Mouse (Mus musculus) testis, postnatal 10 days (tissue): ENCODE measurements around the gene Urb1.

Source experiments
- DNase-seq: peaks from one replicate; pipeline ENCODE4 v3.0.0; 2021; ENCODE audit warnings: low spot score

Urb1 gene

DNA sequence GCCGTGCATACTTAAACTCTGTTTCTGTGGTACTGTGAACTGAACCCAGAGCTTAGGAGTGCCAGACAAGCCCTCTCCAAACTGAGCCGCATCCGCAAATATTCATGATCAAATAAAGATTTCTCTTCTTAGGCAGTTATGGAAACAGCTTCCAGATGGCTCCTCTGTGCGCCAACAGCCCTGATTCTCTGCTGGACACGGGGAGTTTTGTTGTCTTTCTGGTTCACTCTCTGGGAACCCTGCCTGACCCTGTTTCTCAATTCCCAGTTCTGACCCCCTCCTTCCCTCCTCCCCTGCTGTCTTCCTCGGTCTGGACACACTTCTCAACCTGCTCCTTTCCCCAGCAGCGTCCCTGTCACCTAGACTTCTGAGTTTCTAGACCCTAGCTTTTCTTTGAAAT lies 12.8 kb upstream of the Urb1 start:
- DNase-seq = no peak

GRCm38 (mm10) chr16:90822284-90822935 lies 12.2 kb upstream of the Urb1 start:
- no peak for DNase-seq

- no peak for DNase-seq
These were observed 11.0 kb upstream of the Urb1 start for GRCm38 (mm10) chr16:90821046-90821697.

DNA sequence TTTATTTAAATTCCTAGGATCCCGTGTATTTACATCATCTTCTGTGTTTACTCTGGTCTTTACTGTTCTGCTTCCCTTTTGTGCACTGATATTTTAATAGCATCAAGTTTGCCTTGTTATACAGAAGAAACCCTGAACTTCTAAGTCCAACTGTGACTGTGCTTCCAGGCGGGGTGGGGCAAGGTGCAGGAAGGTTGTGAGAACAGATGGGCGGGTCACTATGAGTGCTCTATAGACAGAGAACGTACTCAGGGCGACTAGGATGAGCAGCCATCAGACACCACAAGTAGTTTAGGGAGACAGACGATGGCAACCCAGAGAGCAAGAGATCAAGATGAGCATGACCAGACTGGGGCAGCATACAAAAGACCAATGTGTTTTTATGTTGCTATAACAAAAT lies 10.1 kb upstream of the Urb1 start:
- no peak for DNase-seq

DNA sequence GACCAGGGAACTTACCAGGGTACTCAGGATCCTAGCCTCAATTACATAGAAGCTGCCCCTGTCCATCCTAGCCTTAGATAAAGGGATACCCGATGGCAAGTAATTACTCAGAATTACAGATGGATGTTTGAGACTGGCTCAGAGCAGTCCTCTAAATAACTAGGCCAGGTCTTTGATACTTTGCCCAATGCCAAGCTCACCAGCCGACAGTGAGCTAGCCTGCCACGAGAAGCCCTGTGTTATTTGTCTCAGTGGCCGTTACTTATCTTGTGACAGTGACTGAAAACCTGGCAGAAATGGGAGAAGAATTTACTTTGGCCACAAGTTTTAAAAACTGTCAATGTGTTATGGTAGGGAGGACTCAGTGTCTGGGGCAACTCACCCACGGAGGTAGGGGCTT lies 1.9 kb upstream of the Urb1 start:
- no peak for DNase-seq

- DNase-seq = no peak
These were observed 573 bp upstream of the Urb1 start for GRCm38 (mm10) chr16:90810716-90811256.

DNA sequence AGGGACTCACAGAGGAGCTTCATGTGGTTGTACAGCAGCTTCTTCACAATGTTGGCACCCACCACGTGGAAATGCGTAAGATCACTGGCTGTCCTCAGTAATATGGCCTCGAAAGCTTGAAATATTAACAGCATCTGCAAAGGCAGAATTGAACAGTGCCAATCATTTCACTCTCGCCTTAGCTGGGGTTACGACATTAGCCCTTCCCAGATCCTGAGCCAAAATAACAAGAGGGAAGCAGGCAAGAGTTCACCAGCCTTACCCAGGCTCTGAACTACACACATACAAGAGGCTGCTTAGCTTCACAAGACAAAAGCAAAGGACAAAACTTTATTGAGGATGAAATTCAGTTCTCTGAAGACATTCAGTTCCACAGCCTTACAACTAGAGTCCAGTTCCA lies 5.7 kb downstream of the Urb1 start:
- no peak for DNase-seq

DNA sequence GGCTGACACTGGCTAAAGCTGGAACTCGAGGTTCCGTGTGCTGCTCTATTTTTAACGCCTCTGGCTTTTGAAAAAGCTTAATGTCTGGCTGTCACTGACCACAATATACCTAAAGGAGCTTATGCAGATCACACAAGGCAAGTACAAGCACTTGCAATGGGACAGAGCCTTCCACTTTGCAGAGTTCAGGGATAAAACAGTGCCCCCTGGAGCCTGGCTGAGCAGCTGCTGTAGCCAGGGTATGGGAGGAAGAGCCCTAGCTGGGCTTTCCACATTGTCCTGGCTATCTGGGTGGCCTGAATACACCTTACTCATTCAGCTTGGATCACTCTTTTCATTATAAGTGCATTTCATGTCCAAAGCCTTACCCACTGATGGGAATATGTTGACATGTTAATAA lies 8.3 kb downstream of the Urb1 start:
- no peak for DNase-seq

DNA sequence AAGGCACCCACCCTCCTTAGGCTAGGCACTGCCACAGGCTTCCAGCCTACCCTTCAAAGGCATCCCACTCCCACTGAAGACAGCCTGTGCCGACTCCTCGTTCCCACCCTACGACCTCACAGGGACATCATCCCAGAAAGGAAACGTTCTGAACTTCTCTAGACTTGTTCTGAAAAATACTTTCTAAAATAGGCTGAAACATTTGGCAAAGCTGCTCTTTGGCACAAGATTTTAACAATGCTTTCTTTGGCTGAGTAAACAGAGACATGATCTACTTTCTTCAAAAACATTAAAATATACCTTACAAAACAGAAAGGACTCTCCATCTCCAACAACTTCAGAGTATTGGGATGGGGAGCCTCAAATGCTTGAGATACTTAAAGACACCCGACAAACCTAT lies 9.0 kb downstream of the Urb1 start:
- DNase-seq = no peak

DNA sequence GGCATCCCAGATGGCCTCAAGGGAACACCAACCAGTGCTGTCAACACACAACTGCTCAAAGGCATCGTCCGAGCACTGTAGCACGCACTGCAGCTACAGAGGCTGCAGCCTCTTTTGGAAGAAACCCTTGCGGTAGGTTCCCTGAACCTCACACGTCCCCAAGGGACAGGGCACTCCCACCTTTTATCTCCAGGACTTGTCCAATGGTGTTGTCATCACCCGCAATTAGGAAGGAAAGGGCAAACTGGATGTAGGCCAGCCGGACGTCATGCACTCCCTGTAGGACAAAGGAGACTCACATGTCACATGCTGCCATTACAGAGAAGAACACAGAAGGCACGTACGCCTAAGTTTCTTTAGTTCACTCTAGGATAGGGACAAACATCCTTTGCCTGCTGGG lies 10.4 kb downstream of the Urb1 start:
- DNase-seq = no peak

GRCm38 (mm10) chr16:90798848-90799247 lies 11.4 kb downstream of the Urb1 start:
- DNase-seq = no peak

DNA sequence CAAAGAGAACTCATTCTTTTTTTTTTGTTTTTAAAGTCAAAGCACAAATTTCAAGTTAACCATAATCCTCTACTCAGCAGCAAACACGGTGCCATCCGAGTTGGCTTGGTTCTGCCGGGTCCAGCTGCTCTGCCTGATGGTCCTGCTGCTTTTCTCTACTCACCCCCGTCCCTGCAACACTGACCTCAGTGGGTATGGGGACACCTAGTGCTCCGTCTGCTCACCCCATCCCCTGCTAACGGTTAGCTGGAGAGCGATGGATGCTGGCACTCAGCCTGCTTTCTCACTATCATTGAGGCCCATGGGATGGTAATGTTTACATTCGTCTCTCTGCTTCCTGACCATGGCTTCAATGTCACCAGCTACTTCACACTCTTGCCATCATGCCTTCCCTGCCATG lies 11.8 kb downstream of the Urb1 start:
- DNase-seq = no peak

GRCm38 (mm10) chr16:90794708-90795107 lies 15.5 kb downstream of the Urb1 start:
- no peak for DNase-seq

GRCm38 (mm10) chr16:90792500-90792899 lies 17.7 kb downstream of the Urb1 start:
- DNase-seq = no peak

GRCm38 (mm10) chr16:90792066-90792465 lies 18.1 kb downstream of the Urb1 start:
- DNase-seq = no peak

DNA sequence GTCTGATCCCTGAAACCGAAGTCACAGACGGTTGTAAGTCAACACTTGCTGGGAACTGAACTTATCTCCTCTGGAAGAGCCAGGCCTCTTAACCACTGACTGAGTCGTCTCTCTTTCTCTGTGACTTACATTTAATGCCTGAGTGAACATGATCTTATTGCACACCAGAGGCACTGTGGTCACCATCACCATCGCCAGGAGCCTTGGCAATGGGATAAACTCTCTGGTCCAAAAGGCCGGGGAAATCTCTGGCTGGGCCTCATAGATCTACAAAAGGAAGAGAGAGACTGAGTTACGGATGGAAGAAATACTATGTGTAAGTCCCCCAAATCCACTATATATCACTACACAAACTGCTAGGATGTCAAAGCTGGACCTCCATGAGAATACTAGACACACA lies 19.3 kb downstream of the Urb1 start:
- no peak for DNase-seq

DNA sequence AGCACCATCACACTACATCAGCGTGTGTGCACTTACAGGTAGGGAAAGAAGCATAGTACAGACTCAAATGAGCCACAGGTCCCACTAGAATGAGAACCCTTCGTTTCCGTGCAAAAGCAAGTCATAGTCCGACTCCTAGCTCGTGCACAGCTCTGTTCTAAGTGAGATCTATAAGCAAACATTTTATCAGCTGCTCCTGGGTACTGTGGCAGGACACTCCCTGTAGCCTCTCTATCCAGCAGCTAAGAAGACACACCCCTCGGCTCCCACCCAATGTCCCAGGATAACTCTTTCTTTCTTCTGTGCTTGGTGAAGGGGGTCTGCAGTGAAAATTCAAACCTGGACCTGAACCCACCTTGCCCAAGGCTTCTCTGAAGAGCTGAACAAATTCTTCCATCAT lies 21.6 kb downstream of the Urb1 start:
- no peak for DNase-seq

GRCm38 (mm10) chr16:90785257-90785656 lies 25.0 kb downstream of the Urb1 start:
- no peak for DNase-seq

DNA sequence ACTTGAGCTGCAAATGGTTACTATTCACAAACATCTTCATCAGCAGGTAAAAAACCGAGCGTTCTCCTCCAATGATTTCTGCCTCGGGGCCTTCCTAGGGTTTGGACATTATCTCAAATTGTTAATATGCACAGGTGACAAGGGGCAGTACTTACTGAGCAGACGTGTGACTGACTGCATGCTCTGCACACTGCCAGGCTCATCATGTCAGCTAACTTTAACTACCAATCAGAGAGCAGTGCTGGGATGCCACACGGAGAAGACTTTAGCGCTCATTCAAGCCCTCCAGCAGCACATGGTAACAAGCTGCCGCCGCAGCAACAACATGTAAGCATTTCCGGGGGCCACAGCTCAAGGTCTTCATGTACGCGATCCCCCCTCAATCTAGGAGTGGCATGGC lies 26.9 kb downstream of the Urb1 start:
- DNase-seq = no peak

GRCm38 (mm10) chr16:90779783-90780182 lies 30.4 kb downstream of the Urb1 start:
- DNase-seq = no peak

DNA sequence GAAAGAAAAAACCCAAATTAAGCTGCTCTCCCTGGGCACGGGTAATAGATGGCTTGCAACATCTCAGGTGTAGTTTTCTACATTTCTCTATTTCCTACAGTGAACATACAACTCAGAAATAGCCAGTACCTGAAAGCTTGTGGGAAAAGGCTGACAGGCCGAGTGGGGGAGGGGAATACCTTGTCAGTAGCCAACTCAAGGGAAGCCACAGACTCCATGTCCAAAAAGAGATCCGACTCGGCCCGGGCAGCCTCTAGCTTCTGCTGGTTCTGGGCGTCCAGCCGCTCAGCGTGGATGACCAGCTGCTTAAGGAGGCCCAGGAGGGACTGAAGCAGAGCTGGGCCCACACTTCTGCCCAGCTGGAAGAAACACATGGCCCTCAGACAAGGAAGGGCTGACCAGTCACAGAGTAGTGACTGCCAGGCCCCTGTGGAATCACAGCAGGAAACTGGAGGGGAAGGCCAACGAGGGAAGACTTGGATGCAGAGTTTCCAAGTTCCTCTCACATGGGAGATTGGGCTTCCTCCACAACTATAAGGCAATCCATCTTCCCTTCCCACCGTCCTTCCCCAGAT lies 34.2 kb downstream of the Urb1 start:
- no peak for DNase-seq

GRCm38 (mm10) chr16:90774646-90775045 lies 35.6 kb downstream of the Urb1 start:
- DNase-seq = no peak

- DNase-seq = no peak
These were observed 36.0 kb downstream of the Urb1 start for GRCm38 (mm10) chr16:90774216-90774615.
